Mouse (Mus musculus) MN1 (cell line): ENCODE measurements around the gene Zfp709.
A peak's percentile ranks its signal among the peaks of the same experiment; 100 is the strongest.
"Not testable (repeated sequence)": the region's sequence is repeated elsewhere in the genome, so short reads cannot be mapped to it uniquely, and the experiment has no call there.

ENCODE experiments used
- DNase-seq: peaks from one replicate; pipeline ENCODE4 v3.0.0-alpha.2; 2016; ENCODE audit warnings: low spot score

The Zfp709 gene

GRCm38 (mm10) chr8:71881618-71882274 lies at the start of gene Zfp709:
TSS of gene Zfp709 (plus strand) at chr8:71882019.
- DNase-seq, result peak; percentile 90

- DNase-seq, result not testable (repeated sequence)
Measured at GRCm38 (mm10) chr8:71838207-71838606, 43.6 kb upstream of the Zfp709 start.

DNA sequence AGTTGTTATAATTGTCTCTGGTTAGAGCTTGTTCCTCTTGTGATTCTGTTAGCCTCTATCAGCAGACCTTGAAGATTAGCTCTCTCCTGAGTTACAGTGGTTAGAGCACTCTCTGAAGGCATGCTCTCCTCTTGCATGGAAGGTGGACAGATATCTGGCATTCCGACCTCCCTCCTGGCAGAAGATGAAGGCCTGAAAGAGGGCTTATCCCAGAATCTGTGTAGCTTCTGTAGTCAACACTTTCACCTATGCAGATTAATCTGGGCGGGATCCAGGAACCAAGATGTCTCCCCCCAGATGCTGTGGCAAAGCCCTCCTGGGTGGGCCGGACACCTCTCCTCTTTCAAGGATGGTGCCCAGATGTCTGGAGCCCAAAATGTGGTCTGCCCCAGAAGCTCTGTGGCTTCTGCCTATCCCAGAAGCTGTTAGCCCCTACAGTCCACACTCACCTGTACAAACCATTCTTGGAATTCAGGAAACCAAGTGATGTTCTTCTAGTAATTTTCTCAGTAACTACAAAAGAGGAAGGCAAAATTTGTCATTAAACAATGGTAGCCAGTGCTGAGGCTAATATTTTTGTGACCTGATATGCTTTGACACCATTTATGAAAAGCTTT lies 40.5 kb upstream of the Zfp709 start:
- DNase-seq, result not testable (repeated sequence)

DNA sequence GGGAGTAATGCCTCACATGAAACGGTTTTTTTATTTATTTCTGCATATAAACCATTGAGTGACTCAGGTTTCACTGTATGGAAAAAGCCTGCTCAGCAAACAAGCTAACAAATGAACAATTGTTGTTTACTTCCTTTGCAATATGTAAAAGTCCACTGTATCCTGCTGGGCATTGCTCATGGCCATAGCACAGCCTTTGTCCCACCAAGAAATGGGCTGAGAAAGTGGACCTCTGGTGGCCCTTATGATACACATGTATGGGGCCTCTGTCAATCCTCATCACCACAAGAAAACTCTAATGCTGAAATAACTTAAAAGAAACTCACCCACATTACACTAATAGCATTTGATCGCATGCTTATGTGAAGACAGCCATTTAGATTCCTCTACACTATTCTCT lies 39.3 kb upstream of the Zfp709 start:
- not testable (repeated sequence) for DNase-seq

DNA sequence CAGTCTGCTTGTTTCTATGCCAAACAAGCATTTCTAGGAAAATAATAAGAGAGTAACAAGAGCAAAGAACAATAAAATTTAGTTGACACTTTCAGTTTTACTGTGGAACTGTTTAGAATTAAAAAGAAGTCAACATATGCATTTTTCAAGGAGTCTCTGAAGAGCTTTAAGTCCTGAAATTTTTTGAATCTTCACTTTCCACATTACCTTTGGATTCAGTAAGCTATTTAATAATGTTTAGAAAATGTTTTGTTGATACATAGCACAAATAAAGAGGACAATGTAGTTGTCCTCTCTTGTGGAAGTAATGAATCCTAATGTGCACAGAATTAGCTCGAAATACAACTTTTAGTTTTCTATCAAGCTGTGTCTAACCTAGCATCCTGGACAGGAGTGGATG lies 37.4 kb upstream of the Zfp709 start:
- DNase-seq, result not testable (repeated sequence)

DNA sequence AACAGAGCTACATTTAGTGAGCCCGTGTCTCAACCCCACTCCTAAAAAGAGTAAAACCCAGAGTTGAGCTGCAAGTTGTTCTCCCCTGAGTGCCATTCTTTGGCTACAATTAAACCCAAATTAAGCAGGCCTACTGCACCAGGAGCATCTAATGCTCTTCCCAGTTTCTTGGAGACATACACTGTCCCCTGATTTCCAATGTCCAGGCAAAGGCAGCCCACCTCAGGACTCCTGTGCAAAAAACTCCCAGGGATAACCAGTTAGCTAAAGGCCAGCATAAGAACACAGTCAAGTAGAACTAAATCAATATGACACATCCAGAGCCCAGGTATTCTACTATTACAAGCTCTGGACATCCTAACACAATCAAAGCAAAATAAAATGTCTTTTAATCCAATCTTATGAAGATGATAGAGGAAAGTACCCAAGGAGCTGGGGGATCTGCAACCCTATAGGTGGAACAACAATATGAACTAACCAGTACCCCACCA lies 35.8 kb upstream of the Zfp709 start:
- DNase-seq, result not testable (repeated sequence)

DNA sequence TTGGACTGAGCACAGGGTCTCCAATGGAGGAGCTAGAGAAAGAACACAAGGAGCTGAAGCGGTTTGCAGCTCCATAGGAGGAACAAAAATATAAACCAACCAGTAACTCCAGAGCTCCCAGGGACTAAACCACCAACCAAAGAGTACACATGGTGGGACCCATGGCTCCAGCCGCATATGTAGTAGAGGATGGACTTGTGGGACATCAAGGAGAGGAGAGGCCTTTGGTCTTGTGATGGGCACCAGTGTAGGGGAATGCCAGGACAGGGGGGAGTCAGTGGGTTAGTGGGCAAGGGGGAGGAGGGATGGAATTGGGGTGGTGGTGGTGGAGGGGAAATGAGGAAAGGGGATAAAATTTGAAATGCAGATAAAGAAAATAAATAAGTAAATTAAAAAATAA lies 35.1 kb upstream of the Zfp709 start:
- not testable (repeated sequence) for DNase-seq

- not testable (repeated sequence) for DNase-seq
Measured at GRCm38 (mm10) chr8:71851014-71851413, 30.8 kb upstream of the Zfp709 start.

GRCm38 (mm10) chr8:71853360-71853759 lies 28.5 kb upstream of the Zfp709 start:
- DNase-seq, result not testable (repeated sequence)

GRCm38 (mm10) chr8:71856630-71857328 lies 25.0 kb upstream of the Zfp709 start:
- not testable (repeated sequence) for DNase-seq

GRCm38 (mm10) chr8:71857364-71857763 lies 24.5 kb upstream of the Zfp709 start:
- not testable (repeated sequence) for DNase-seq

GRCm38 (mm10) chr8:71861551-71861950 lies 20.3 kb upstream of the Zfp709 start:
- not testable (repeated sequence) for DNase-seq

- DNase-seq, result not testable (repeated sequence)
Measured at GRCm38 (mm10) chr8:71862038-71862437, 19.8 kb upstream of the Zfp709 start.

DNA sequence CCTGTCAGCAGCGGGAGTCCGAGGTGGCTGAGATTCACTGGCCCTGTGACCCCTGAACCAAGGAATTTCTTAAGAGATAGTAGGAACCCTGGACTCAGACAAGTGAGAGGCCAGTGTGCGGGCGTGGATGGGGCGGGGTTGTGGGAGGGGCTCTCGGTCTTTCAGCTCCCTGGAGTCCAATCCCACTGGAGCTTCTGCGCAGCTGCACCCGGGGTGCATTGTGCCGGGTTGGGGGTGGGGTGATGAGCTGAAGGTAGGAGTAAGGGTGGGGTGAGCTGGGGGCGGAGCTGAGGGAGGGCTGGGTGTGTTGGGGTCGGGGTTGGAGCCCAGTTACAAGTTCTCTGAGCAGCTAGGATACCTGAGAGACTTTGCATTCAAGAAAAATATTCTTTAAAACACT lies 18.8 kb downstream of the Zfp709 start:
- not testable (repeated sequence) for DNase-seq

GRCm38 (mm10) chr8:71903084-71903483 lies 21.3 kb downstream of the Zfp709 start:
- not testable (repeated sequence) for DNase-seq

GRCm38 (mm10) chr8:71906809-71907208 lies 25.0 kb downstream of the Zfp709 start:
- no peak for DNase-seq

GRCm38 (mm10) chr8:71907798-71908257 lies 26.0 kb downstream of the Zfp709 start:
- DNase-seq, result peak; percentile 76

DNA sequence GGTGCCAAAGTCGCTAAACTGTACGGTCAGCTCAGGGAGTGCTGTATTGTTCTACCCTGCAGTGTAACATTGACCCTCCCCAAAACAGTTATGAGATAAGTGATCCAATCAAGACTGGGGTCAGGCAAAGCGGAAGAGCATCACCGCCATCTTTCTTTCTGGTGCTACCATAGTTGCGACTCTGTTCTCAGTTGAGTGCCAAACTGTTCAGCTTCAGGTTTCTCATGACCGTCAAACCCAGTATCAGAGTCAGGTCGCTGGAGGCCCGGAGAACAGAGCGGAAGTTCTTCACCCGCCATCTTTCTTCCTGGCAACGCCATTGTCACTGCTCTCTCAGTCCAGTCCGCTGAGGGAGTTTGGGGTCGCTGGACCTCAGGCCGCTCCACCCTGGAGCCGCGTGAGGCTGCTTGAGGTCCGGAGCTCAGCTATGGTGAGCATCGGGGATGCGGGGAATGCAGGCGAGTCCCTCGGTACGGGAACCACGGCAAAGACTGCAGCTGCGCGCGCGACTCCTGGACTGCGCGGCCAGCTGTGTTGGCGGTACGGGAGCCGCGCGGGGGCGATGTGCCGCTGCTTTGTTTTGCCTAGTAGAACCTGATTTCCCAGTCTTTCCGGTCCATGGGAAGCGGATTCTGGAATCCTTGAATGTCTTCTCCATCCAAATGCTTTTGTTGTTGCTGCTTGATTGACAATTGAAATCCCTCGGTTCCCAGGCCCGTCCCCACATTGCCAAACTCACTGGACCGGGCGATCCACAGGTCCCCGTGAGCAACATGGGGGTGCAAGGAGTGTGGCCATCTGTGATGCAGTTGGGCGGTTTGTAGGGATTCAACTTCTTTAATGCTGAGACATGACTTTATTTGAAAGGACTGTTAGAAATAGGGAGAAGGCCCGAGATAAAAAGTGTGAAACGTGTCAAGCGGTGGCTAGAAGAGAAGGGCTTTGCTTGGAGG lies 26.8 kb downstream of the Zfp709 start, which contains the start of the genes Zfp882 and Zfp617:
Gene Zfp882 (plus strand): TSS at position 300 of the 953 bp plus-strand sequence.
Gene Zfp617 (plus strand): TSS at position 327 of the 953 bp plus-strand sequence.
- DNase-seq, result peak; percentile 94

- DNase-seq, result no peak
Measured at GRCm38 (mm10) chr8:71912286-71912685, 30.5 kb downstream of the Zfp709 start.

DNA sequence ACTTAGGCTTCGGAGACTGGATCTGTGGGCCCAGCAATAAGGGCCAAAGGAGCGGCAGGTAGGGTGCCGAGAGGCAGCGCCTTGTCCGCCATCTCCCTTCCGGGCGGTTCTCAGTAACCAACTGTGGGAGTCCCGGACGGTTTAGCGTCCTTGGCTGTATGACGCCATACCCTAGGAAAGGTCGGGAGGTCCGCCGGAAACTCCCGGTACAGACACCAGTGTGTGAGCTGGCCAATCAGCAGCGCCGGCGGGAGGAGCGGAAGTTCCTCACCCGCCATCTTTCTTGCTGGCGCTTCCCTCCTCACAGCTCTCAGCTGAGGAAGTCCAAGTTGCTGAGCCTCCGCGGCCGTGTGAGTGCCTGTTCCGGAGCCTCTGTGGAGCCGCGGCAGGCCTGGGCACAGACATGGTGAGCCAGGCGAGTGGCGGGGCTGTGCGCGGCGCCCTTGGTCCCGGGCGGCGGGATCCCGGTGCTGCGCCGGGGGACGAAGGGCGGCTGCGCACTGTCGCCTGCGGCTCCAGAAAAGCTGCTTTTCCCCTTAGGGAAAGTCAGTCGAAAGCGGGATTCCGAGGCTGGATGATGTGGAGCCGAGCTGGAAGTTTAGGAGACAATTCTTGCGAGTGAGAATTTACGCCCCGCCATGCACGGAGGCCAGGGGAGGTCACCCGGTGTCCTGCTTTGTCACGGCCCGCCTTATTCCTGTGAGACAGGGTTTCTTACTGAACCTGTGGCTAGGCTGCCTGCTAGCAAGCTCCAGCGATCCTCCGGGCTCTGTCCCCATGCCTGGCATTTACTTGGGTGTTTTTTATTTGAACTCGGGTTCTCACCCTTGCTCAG lies 41.0 kb downstream of the Zfp709 start:
- DNase-seq, result peak; percentile 98
